Mouse (Mus musculus) heart, adult 2 months (tissue): ENCODE measurements around the gene Exoc4. TPM values are rescaled to one million over a fixed set of nuclear protein-coding genes. Genes with fewer than 3 reads are reported as not detected.

Experiments used
- DNase-seq, 2 experiments: peaks; one replicate each; pipeline ENCODE4 v3.0.0; 2021
- H3K27ac ChIP-seq: fragments of 200-600 bp; 2 replicates; pipeline ENCODE4 v1.8.1; 2022
- H3K27me3 ChIP-seq: fragments of 200-500 bp; 2 replicates; pipeline ENCODE4 v1.6.1; 2012; ENCODE audit warnings: mild to moderate bottlenecking, low read length, inconsistent platforms, mixed read lengths; ENCODE audit not compliant: control insufficient read depth, insufficient read depth
- H3K36me3 ChIP-seq: fragments of 200-500 bp; 2 replicates; pipeline ENCODE4 v1.6.1; 2012; ENCODE audit warnings: low read length, inconsistent platforms; ENCODE audit not compliant: control insufficient read depth, insufficient read depth
- H3K4me1 ChIP-seq: fragments of 200-500 bp; 2 replicates; pipeline ENCODE4 v1.6.1; 2011; ENCODE audit warnings: low read length; ENCODE audit not compliant: control insufficient read depth, insufficient read depth
- H3K4me3 ChIP-seq: fragments of 200-600 bp; 2 replicates; pipeline ENCODE4 v1.8.1; 2022
- H3K79me2 ChIP-seq: fragments of 200-500 bp; replicated peaks from 2 replicates; pipeline ENCODE4 v1.6.1; 2012; ENCODE audit warnings: mild to moderate bottlenecking, inconsistent platforms, low read length, moderate library complexity, mixed read lengths; ENCODE audit not compliant: control insufficient read depth, insufficient read depth
- H3K9ac ChIP-seq: fragments of 200-500 bp; 2 replicates; pipeline ENCODE4 v1.6.1; 2012; ENCODE audit warnings: low read depth, mild to moderate bottlenecking, control low read depth, inconsistent platforms, low read length, mixed read lengths
- CTCF ChIP-seq: fragments of 200-600 bp; IDR thresholded peaks from 2 replicates; pipeline ENCODE4 v1.8.1; 2022; ENCODE audit warnings: antibody characterized with exemption, mild to moderate bottlenecking, moderate library complexity
- EP300 ChIP-seq: fragments of 200-500 bp; IDR thresholded peaks from 2 replicates; pipeline ENCODE4 v1.6.1; 2011; ENCODE audit warnings: low read depth, low read length, control low read depth; ENCODE audit not compliant: insufficient read depth
- POLR2A ChIP-seq: fragments of 200-500 bp; IDR thresholded peaks from 2 replicates; pipeline ENCODE4 v1.6.1; 2011; ENCODE audit warnings: mild to moderate bottlenecking, low read depth, low read length, control low read depth; ENCODE audit not compliant: insufficient read depth
- WGBS: fragments of 180-500 bp; shearing (Covaris S2); methylation state at CpG from one replicate; pipeline ENCODE4 v1.1.7; 2018; 5-methylcytosine and 5-hydroxymethylcytosine counted together
- intact Hi-C: fragments of 180-260 bp; cut with DNase I; formaldehyde crosslinking; loops from one replicate; pipeline ENCODE4 v1.15.1; 2025
- polyA plus RNA-seq: library from polyadenylated mRNA; depleted of rRNA; stranded (reverse); fragments of >200 nt; gene quantifications from 2 replicates; pipeline ENCODE4 v1.2.3, GENCODE M21; 2012
- total RNA-seq, 2 experiments: library from RNA; stranded (reverse); gene quantifications; 2 replicates each; pipeline ENCODE4 v1.2.3; 2021

The Exoc4 gene
- total and polyA plus RNA-seq, 3 experiments, result 9.9 to 36.0 (median 34.0) TPM

DNA sequence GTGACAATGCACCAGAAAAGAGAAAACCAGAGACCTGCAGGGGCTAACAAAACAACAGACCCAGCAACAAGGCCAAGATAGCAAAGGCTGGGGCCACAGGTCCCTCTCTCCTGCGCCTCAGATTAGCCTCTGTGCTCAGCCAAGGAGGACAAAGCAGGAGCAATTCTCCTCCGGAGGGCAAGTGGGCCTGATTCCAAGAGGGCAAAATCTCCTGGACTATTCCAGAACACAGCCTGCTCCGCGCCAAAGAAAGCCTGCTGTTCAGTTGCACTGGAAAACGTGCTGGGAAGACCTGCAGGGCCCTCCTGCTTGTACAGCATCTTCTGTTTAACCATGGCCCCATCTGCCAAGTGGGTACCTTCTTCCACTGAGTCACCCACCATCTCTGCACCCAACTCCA, 1.7 kb upstream of the Exoc4 start:
- peaks cover 5% of the 10 kb centered on the region; the same call in 1 of the 2 replicates for H3K79me2 ChIP-seq
- peaks cover 3% of the 10 kb centered on the region for H3K36me3 ChIP-seq
- peaks cover 2% of the 10 kb centered on the region for H3K4me1 ChIP-seq
- H3K27ac ChIP-seq, result no peak overlapping the region
- DNase-seq, result no peak
- no peak overlapping the region for H3K9ac ChIP-seq
- TF ChIP-seq POLR2A, result no peak
- no peak for TF ChIP-seq CTCF
- no peaks in the 10 kb centered on the region for H3K27me3 ChIP-seq
- no peak overlapping the region for H3K4me3 ChIP-seq
- WGBS, result 73% methylated on average over 5 of the region's 5 CpGs
- intact Hi-C loops, result no loop called here

DNA sequence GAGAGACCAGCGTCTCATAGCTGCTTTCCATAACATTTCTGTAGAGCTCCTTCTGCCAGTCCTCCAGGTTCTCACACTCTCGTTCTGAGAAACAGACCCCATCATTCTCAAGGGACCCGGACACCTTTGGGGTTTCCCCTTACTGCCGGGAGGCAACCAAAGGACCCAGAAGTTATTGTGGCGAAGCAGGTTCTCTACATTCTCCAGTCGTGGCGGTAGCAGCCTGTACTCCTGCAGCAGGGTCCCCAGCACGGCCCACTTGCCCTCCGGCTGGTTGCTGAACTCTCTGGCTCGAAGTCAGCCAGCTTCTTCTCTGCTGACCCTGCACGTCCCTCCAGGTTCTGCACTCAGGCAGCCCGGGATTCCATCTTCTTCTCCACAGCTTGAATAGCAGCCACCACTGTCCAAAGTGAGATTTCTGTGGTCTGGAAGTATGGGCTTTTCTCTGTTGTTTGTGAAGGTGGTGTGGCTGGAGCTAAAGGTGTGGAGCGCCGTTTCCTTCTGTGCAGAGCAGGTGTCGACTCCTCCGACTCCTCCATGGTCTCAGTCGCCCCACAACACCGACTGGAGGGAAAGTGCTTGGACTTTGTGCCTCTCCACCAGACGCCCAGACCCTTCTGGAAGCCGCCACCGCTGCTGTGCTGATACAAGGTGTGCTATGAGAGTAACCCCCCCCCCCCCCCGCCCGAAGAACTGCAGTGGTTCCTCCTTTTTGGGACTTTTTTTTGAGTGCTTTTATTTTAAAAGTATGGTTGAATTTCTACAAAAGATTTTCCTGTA, 1.1 kb upstream of the Exoc4 start:
- Histone ChIP-seq H3K36me3 (peaks cover 3% of the 10 kb centered on the region), H3K4me3 (no peak overlapping the region), H3K4me1 (peaks cover 2% of the 10 kb centered on the region), H3K9ac (no peak overlapping the region), H3K79me2 (peaks cover 5% of the 10 kb centered on the region; the same call in 1 of the 2 replicates), H3K27me3 (no peaks in the 10 kb centered on the region), H3K27ac (no peak overlapping the region)
- TF ChIP-seq EP300, result no peak
- TF ChIP-seq CTCF, result no peak
- no peak for TF ChIP-seq POLR2A
- intact Hi-C loops, result loop anchor here (2.0 kb wide), 1 partner anchor 189 kb away; no protein-coding TSS in a partner anchor
- no peak for DNase-seq
- 87% methylated on average over 23 of the region's 23 CpGs for WGBS

- intact Hi-C loops, result no loop called here
- DNase-seq, result no peak
- Histone ChIP-seq H3K27ac (no peak overlapping the region), H3K36me3 (no peaks in the 10 kb centered on the region), H3K79me2 (no peaks in the 10 kb centered on the region; the same call in 1 of the 2 replicates), H3K9ac (no peak overlapping the region), H3K4me1 (no peaks in the 10 kb centered on the region; the same call in none of the 2 replicates), H3K4me3 (no peak overlapping the region), H3K27me3 (no peaks in the 10 kb centered on the region)
- TF ChIP-seq EP300, result no peak
- no peak for TF ChIP-seq CTCF
- TF ChIP-seq POLR2A, result no peak
- 58% methylated on average over 4 of the region's 4 CpGs for WGBS
These were observed 7.8 kb downstream of the Exoc4 start for GRCm38 (mm10) chr6:33256638-33257037.

- H3K4me3 ChIP-seq, result no peak overlapping the region
- H3K36me3 ChIP-seq, result no peaks in the 10 kb centered on the region
- no peaks in the 10 kb centered on the region; the same call in 1 of the 2 replicates for H3K79me2 ChIP-seq
- H3K27ac ChIP-seq, result no peak overlapping the region
- H3K27me3 ChIP-seq, result no peaks in the 10 kb centered on the region
- no peak overlapping the region for H3K9ac ChIP-seq
- H3K4me1 ChIP-seq, result no peaks in the 10 kb centered on the region; the same call in none of the 2 replicates
- intact Hi-C loops, result no loop called here
- no peak for TF ChIP-seq CTCF
- no peak for DNase-seq
- 79% methylated on average over 5 of the region's 5 CpGs for WGBS
These were observed 8.3 kb downstream of the Exoc4 start for GRCm38 (mm10) chr6:33257076-33257789.

GRCm38 (mm10) chr6:33259926-33260325, 11.0 kb downstream of the Exoc4 start:
- no peaks in the 10 kb centered on the region for H3K36me3 ChIP-seq
- no peaks in the 10 kb centered on the region for H3K27me3 ChIP-seq
- H3K79me2 ChIP-seq, result no peaks in the 10 kb centered on the region; the same call in 1 of the 2 replicates
- no peak for TF ChIP-seq POLR2A
- no peak for TF ChIP-seq EP300
- no peak for TF ChIP-seq CTCF
- intact Hi-C loops, result no loop called here
- H3K27ac ChIP-seq, result no peak overlapping the region
- no peak overlapping the region for H3K9ac ChIP-seq
- 84% methylated on average over 5 of the region's 5 CpGs for WGBS
- DNase-seq, result no peak
- H3K4me3 ChIP-seq, result no peak overlapping the region
- no peaks in the 10 kb centered on the region; the same call in 1 of the 2 replicates for H3K4me1 ChIP-seq

- no peak for TF ChIP-seq CTCF
- no peak for TF ChIP-seq POLR2A
- TF ChIP-seq EP300, result no peak
- Histone ChIP-seq H3K4me3 (no peak overlapping the region), H3K36me3 (no peaks in the 10 kb centered on the region), H3K79me2 (no peaks in the 10 kb centered on the region; the same call in 1 of the 2 replicates), H3K4me1 (no peaks in the 10 kb centered on the region; the same call in 1 of the 2 replicates), H3K27me3 (no peaks in the 10 kb centered on the region), H3K27ac (no peak overlapping the region), H3K9ac (no peak overlapping the region)
- DNase-seq, result no peak
- intact Hi-C loops, result no loop called here
- 96% methylated on average over 3 of the region's 3 CpGs for WGBS
These were observed 12.7 kb downstream of the Exoc4 start for GRCm38 (mm10) chr6:33261606-33262005.
